Mouse (Mus musculus): Measurements from ENCODE around the gene Aes.

DNA sequence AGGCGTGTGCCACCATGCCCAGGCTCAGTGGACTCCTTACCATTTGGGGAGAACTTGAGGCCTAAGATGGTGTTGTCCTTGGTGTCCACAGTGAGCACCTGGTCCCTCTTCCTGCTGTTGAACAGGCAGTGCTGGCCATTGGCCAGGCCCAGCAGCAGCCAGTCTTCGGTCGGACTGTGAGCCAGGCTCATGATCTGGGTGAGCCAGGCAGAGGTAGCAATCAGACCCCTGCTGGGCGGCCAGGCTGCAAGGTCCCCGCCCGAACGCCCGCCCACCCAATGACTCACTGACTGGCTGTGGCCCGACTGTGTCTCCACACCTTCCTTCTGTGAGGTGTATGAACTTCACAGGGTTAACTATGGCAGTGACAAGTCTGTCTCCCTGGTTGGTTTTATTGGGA, 32.6 kb downstream of the Aes start:
- TF ChIP-seq MYOG (IDR thresholded peaks at IDR 0.05; ENCODE audit: control insufficient read depth in 1 of 3, insufficient read depth in 1 of 3, insufficient read length in 2 of 3, low read depth in 2 of 3), result no peak
- TF ChIP-seq MAX (IDR thresholded peaks at IDR 0.05; ENCODE audit: low read depth), result no peak
- no peak for TF ChIP-seq E2F4 (IDR thresholded peaks at IDR 0.05; ENCODE audit: insufficient read depth)
- no peak for TF ChIP-seq REST (IDR thresholded peaks at IDR 0.05; ENCODE audit: insufficient read depth, insufficient read length)
- TF ChIP-seq POLR2A (IDR thresholded peaks at IDR 0.05; ENCODE audit: insufficient read length, low read depth), result no peak
- no peak for TF ChIP-seq USF1 (IDR thresholded peaks at IDR 0.05; ENCODE audit: low read depth)
- TF ChIP-seq TCF12 (IDR thresholded peaks at IDR 0.05; ENCODE audit: insufficient read depth, poor library complexity, severe bottlenecking), result no peak
